8 mouse cellular contexts compared by ENCODE assay signal in the genomic region with DNA sequence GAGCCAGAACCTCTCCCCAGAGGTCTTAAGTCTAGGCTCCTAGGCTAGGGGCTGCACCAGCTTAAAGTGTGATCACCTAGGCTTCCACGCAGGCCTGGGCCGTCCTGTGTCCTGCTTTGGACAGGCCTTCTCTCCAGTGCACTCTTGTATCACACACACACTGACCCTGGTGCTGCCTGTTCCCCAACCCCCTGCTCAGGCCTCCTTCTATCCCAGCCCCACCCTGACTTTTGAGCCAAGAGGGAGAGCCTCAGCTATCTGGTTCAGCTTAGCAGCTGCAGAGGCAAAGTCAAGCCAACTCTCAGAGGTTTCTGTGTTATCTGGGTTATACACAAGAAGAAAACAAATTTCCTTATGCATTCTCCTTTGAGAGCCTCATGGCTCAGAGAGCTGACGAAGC. TPM values are rescaled to one million over a fixed set of nuclear protein-coding genes. Genes with fewer than 3 reads are reported as not detected.
DNase-seq lines count a peak whose midpoint lies in the region; ATAC-seq and TF ChIP-seq lines count a peak whose summit lies in the region.
"Had no signal": no experiment of that assay in that cellular context is flagged by ENCODE, and none has a peak within 500 bp of the region (broad histone marks: within the 10 kb centered on the region; RNA-seq: fewer than 3 reads in every experiment).

No protein-coding gene starts in this region.

- no peak for TF ChIP-seq EP300 in heart, adult 2 months (IDR thresholded peaks at IDR 0.05; ENCODE audit: insufficient read depth, low read depth, low read length)

- H3K27ac ChIP-seq in neural tube, embryonic 14.5 days (ENCODE audit: low read depth, low read length) = no peak overlapping the region
- H3K27ac ChIP-seq in heart, adult 2 months = peak overlapping the region; percentile 65
- peak overlapping the region; percentile 47; the same call in 1 of the 2 replicates for H3K27ac ChIP-seq in intestine, embryonic 16.5 days (ENCODE audit: low read length)
- H3K27ac ChIP-seq: macrophage had no signal

- H3K27me3 ChIP-seq in neural tube, embryonic 14.5 days (ENCODE audit: control insufficient read depth, insufficient read depth, low read length) = no peaks in the 10 kb centered on the region
- H3K27me3 ChIP-seq in heart, adult 2 months (ENCODE audit: control insufficient read depth, insufficient read depth, low read length) = no peaks in the 10 kb centered on the region
- H3K27me3 ChIP-seq in intestine, embryonic 16.5 days (replicated peaks; ENCODE audit: control insufficient read depth, insufficient read depth, low read length) = no peaks in the 10 kb centered on the region

- no peak for ATAC-seq in neural tube, embryonic 14.5 days (ENCODE audit: low read depth)
- no peak for ATAC-seq in intestine, embryonic 16.5 days

- H3K4me3 ChIP-seq in neural tube, embryonic 14.5 days (ENCODE audit: low read depth, low read length) = no peak overlapping the region
- H3K4me3 ChIP-seq in heart, adult 2 months = no peak overlapping the region
- H3K4me3 ChIP-seq in intestine, embryonic 16.5 days (ENCODE audit: low read length) = no peak overlapping the region

- no peak overlapping the region for H3K4me2 ChIP-seq in neural tube, embryonic 14.5 days (ENCODE audit: low read depth, low read length)
- H3K4me2 ChIP-seq in intestine, embryonic 16.5 days (ENCODE audit: low read depth, low read length) = no peak overlapping the region

- DNase-seq in neural tube, embryonic 10.5 days (ENCODE audit: extremely low spot score, low spot score) = no peak
- DNase-seq in heart, adult 2 months = peak; percentile 73 to 86
- DNase-seq in testis, postnatal 14 days (ENCODE audit: low spot score) = peak; percentile 73
- DNase-seq in embryo, embryonic 9.5 days (ENCODE audit: extremely low spot score) = no peak
- DNase-seq in thymus, postnatal 4 days = no peak

- TF ChIP-seq CTCF in heart, adult 2 months (IDR thresholded peaks at IDR 0.05) = no peak

- H3K9ac ChIP-seq in neural tube, embryonic 14.5 days (replicated peaks; ENCODE audit: low read depth, low read length) = 0 out of 2 replicates have a peak overlapping the region, but pooled peaks have one; percentile 11
- H3K9ac ChIP-seq in heart, adult 2 months (ENCODE audit: low read depth, low read length) = no peak overlapping the region
- 0 out of 2 replicates have a peak overlapping the region, but pooled peaks have one; percentile 5 for H3K9ac ChIP-seq in intestine, embryonic 16.5 days (ENCODE audit: low read depth, low read length)

- intact Hi-C loops in heart, adult 2 months (cut with DNase I) = no loop called here

- no peaks in the 10 kb centered on the region for H3K36me3 ChIP-seq in neural tube, embryonic 14.5 days (ENCODE audit: control insufficient read depth, insufficient read depth, low read length)
- no peaks in the 10 kb centered on the region for H3K36me3 ChIP-seq in heart, adult 2 months (ENCODE audit: control insufficient read depth, insufficient read depth, low read length)
- H3K36me3 ChIP-seq in intestine, embryonic 16.5 days (ENCODE audit: control insufficient read depth, insufficient read depth, low read length) = no peaks in the 10 kb centered on the region

- H3K4me1 ChIP-seq in neural tube, embryonic 14.5 days (ENCODE audit: control insufficient read depth, insufficient read depth, low read length) = peaks cover 4% of the 10 kb centered on the region; the same call in 1 of the 2 replicates
- peaks cover 18% of the 10 kb centered on the region for H3K4me1 ChIP-seq in heart, adult 2 months (ENCODE audit: control insufficient read depth, insufficient read depth, low read length)
- H3K4me1 ChIP-seq in intestine, embryonic 16.5 days (ENCODE audit: control insufficient read depth, insufficient read depth, low read length) = peaks cover 21% of the 10 kb centered on the region

- no peak for TF ChIP-seq POLR2A in heart, adult 2 months (IDR thresholded peaks at IDR 0.05; ENCODE audit: insufficient read depth, low read depth, low read length)

- WGBS in neural tube, embryonic 14.5 days = 90% methylated on average over 3 of the region's 3 CpGs
- 58% methylated on average over 3 of the region's 3 CpGs for WGBS in heart, adult 2 months
- 78% methylated on average over 3 of the region's 3 CpGs for WGBS in intestine, embryonic 16.5 days

- H3K79me2 ChIP-seq in heart, adult 2 months (replicated peaks; ENCODE audit: control insufficient read depth, insufficient read depth, low read length) = no peaks in the 10 kb centered on the region

- H3K9me3 ChIP-seq in neural tube, embryonic 14.5 days (ENCODE audit: control insufficient read depth, low read length) = no peaks in the 10 kb centered on the region
- no peaks in the 10 kb centered on the region for H3K9me3 ChIP-seq in intestine, embryonic 16.5 days (ENCODE audit: control insufficient read depth, low read length)

RNA-seq across cellular contexts. Expression of a gene that starts 11.4 kb away (rescaled TPM):
- polyA plus RNA-seq in neural tube, embryonic 14.5 days (2014; fragmentation: Nextera tagmentation; extraction: Ambion mirVana) = 1.5 and 4.8 TPM in 2 replicates
- total RNA-seq in heart, adult 2 months (2021) = 10 to 100 TPM; 13.6 to 13.7 TPM
- 14.5 and 21.9 TPM in 2 replicates for polyA plus RNA-seq in heart, adult 2 months (2012; rRNA removed)
- 11.3 and 13.7 TPM in 2 replicates for polyA plus RNA-seq in intestine, embryonic 16.5 days (2015; fragmentation: Nextera tagmentation; extraction: Ambion mirVana)

Comparison
In these comparisons a context has a peak if more than half of its experiments do, and no peak if none do; other contexts are left out.
1. DNase-seq: peak in heart, adult 2 months (2 of 2) and testis, postnatal 14 days (single experiment); none in neural tube, embryonic 10.5 days (single experiment), embryo, embryonic 9.5 days (single experiment) and thymus, postnatal 4 days (single experiment).